Mouse (Mus musculus) cortical plate, adult 2 months (tissue): Measurements from ENCODE around the gene Zranb1.

Experiments
- CTCF ChIP-seq: fragments of 200-500 bp; IDR thresholded peaks from 2 replicates; pipeline ENCODE4 v1.5.1; 2011; ENCODE audit warnings: mild to moderate bottlenecking, control low read depth, low read length; ENCODE audit not compliant: insufficient read depth; ENCODE audit errors: extremely low read depth
- POLR2A ChIP-seq: fragments of 200-500 bp; IDR thresholded peaks from 2 replicates; pipeline ENCODE4 v1.6.1; 2011; ENCODE audit warnings: mild to moderate bottlenecking, low read length, control low read depth; ENCODE audit not compliant: insufficient read depth; ENCODE audit errors: extremely low read depth

- peak; percentile 54 for TF ChIP-seq CTCF
- no peak for TF ChIP-seq POLR2A
Measured at GRCm38 (mm10) chr7:132884031-132884430, 46.9 kb upstream of the Zranb1 start.
